Mouse (Mus musculus): ENCODE results near the gene Armc10. TPM values are rescaled to one million over a fixed set of nuclear protein-coding genes. Genes with fewer than 3 reads are reported as not detected.

Armc10 gene
- polyA plus RNA-seq, 1 experiment from 2014 or later, result 7.4 TPM

DNA sequence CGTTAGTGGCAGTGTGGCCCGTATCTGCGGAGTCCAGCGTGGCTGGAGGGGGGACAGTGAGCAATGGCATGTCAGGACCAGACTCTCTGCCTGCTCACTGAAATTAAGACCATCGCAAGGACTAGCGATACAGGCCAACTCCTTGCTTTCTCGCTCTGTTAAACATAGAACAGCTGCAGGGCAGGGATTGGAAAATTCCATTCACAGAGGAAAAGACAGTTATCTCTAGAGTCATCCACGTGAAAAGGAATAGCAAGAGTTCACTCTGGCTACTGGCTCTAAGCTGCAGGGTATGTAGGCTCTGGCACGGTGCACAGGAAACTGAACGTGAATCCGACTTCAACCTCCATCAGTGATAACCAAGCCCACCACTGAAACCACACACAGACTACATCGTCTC, 29.4 kb downstream of the Armc10 start:
- no peak overlapping the region for H3K4me2 ChIP-seq (ENCODE audit: low read depth, low read length)
- 86% methylated on average over 12 of the region's 12 CpGs for WGBS (ENCODE audit: insufficient replicate concordance)
- no peak for DNase-seq
- TF ChIP-seq CTCF (IDR thresholded peaks at IDR 0.05; ENCODE audit: low read depth) (no peak), EP300 (IDR thresholded peaks at IDR 0.05; ENCODE audit: low read depth) (no peak)
- no peak overlapping the region for H3K4me3 ChIP-seq (ENCODE audit: low read depth, low read length)
- no peak for ATAC-seq
- H3K27me3 ChIP-seq (ENCODE audit: insufficient read depth, low read length), result no peaks in the 10 kb centered on the region
- no peak overlapping the region for H3K9ac ChIP-seq (replicated peaks)
- no peaks in the 10 kb centered on the region for H3K36me3 ChIP-seq (replicated peaks; ENCODE audit: insufficient read depth, low read length)
- H3K9me3 ChIP-seq (ENCODE audit: low read length), result no peaks in the 10 kb centered on the region
- H3K4me1 ChIP-seq (ENCODE audit: insufficient read depth), result no peaks in the 10 kb centered on the region
- H3K27ac ChIP-seq (ENCODE audit: low read depth), result no peak overlapping the region

DNA sequence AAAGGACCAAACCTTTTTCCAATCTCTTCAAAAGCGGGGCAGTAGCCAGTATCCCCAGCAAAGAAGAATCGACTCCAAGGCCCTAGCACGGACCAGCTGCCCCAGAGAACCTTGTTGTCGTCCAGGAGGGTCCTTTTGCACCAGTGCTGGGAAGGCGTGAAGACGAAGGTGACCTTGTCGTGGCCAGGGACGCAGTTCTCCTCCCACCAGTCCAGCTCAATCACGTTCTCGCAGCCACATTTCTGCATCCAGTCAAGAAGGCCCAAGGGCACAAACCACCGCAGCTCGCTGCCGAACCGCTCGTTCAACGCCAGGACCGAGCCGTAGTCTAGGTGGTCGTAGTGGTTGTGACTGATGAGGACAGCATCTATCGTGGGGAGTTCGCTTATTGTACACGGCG, 29.9 kb downstream of the Armc10 start:
- TF ChIP-seq EP300 (IDR thresholded peaks at IDR 0.05; ENCODE audit: low read depth) (no peak), CTCF (IDR thresholded peaks at IDR 0.05; ENCODE audit: low read depth) (no peak)
- Histone ChIP-seq H3K4me2 (ENCODE audit: low read depth, low read length) (no peak overlapping the region), H3K9me3 (ENCODE audit: low read length) (no peaks in the 10 kb centered on the region), H3K9ac (replicated peaks) (no peak overlapping the region), H3K4me3 (ENCODE audit: low read depth, low read length) (no peak overlapping the region), H3K27ac (ENCODE audit: low read depth) (no peak overlapping the region), H3K36me3 (replicated peaks; ENCODE audit: insufficient read depth, low read length) (no peaks in the 10 kb centered on the region), H3K27me3 (ENCODE audit: insufficient read depth, low read length) (no peaks in the 10 kb centered on the region), H3K4me1 (ENCODE audit: insufficient read depth) (no peaks in the 10 kb centered on the region)
- ATAC-seq (no peak), DNase-seq (no peak)
- 90% methylated on average over 23 of the region's 23 CpGs for WGBS (ENCODE audit: insufficient replicate concordance)

DNA sequence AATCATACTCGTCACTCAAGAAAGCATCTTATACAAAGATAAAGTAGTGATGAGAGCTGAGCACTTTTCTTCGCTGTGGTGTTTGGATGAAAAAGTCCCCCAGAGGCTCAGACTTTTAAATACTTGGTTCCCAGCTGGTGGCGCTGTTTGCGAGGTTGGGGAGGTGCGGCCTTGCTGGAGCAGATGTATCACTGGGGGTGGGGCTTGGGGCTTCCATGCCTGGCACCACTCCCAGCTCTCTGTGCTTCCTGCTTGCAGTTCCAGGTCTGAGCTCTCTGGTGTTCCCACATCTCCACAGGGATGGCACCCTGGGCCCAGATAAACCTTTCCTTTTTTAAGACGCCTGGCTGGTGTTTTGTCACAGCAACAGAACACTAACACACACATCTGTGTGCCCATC, 32.3 kb downstream of the Armc10 start:
- no peaks in the 10 kb centered on the region for H3K4me1 ChIP-seq (ENCODE audit: insufficient read depth)
- H3K27ac ChIP-seq (ENCODE audit: low read depth), result no peak overlapping the region
- H3K9ac ChIP-seq (replicated peaks), result no peak overlapping the region
- DNase-seq (no peak), ATAC-seq (no peak)
- no peak overlapping the region for H3K4me3 ChIP-seq (ENCODE audit: low read depth, low read length)
- no peaks in the 10 kb centered on the region for H3K36me3 ChIP-seq (replicated peaks; ENCODE audit: insufficient read depth, low read length)
- no peak for TF ChIP-seq EP300 (IDR thresholded peaks at IDR 0.05; ENCODE audit: low read depth)
- TF ChIP-seq CTCF (IDR thresholded peaks at IDR 0.05; ENCODE audit: low read depth), result no peak
- 83% methylated on average over 6 of the region's 6 CpGs for WGBS (ENCODE audit: insufficient replicate concordance)
- no peak overlapping the region for H3K4me2 ChIP-seq (ENCODE audit: low read depth, low read length)
- no peaks in the 10 kb centered on the region for H3K9me3 ChIP-seq (ENCODE audit: low read length)
- no peaks in the 10 kb centered on the region for H3K27me3 ChIP-seq (ENCODE audit: insufficient read depth, low read length)

DNA sequence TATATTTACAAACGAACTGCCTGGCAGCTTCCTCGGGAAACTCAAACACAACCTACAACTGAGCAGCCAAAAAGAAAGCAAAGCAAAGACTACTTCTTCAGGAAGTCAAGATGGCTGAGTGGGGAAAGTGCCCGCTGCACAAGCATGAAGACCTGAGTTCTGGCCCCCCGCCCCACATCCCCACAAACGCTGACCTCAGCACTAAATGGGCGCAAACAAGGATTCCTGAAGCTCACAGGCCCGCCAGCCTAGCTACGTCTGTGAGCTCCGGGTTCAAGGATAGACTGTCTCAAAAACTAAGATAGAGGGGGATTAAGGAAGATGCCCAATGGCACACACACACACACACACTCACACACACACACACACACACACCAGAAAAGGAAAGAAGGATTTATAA, 32.8 kb downstream of the Armc10 start:
- H3K4me1 ChIP-seq (ENCODE audit: insufficient read depth), result no peaks in the 10 kb centered on the region
- no peak overlapping the region for H3K4me3 ChIP-seq (ENCODE audit: low read depth, low read length)
- no peaks in the 10 kb centered on the region for H3K9me3 ChIP-seq (ENCODE audit: low read length)
- ATAC-seq (no peak), DNase-seq (no peak)
- no peak overlapping the region for H3K9ac ChIP-seq (replicated peaks)
- no peaks in the 10 kb centered on the region for H3K36me3 ChIP-seq (replicated peaks; ENCODE audit: insufficient read depth, low read length)
- 80% methylated on average over 9 of the region's 9 CpGs for WGBS (ENCODE audit: insufficient replicate concordance)
- no peak overlapping the region for H3K27ac ChIP-seq (ENCODE audit: low read depth)
- no peaks in the 10 kb centered on the region for H3K27me3 ChIP-seq (ENCODE audit: insufficient read depth, low read length)
- TF ChIP-seq EP300 (IDR thresholded peaks at IDR 0.05; ENCODE audit: low read depth) (no peak), CTCF (IDR thresholded peaks at IDR 0.05; ENCODE audit: low read depth) (no peak)
- H3K4me2 ChIP-seq (ENCODE audit: low read depth, low read length), result no peak overlapping the region

DNA sequence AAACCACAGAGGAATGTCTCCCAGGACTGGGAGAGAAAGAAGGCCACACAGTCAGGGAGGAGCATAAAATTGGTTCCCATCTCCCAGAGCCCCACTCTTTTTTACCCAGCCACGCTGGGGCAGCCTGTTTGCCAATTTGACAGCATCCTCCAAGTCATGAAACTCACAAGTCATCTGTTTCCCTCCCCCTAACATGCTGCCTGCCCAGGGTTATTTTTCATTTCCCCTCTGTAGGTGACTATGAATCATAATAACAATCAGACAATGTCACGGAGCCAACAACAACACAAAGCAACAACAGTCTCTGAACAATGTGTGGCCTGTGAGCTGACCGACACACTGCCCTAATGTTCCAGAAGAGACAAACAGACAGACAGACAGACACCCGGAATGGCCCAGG, 34.4 kb downstream of the Armc10 start:
- WGBS (ENCODE audit: insufficient replicate concordance), result 67% methylated on average over 4 of the region's 4 CpGs
- H3K9me3 ChIP-seq (ENCODE audit: low read length), result no peaks in the 10 kb centered on the region
- H3K4me1 ChIP-seq (ENCODE audit: insufficient read depth), result no peaks in the 10 kb centered on the region
- ATAC-seq (no peak), DNase-seq (no peak)
- H3K36me3 ChIP-seq (replicated peaks; ENCODE audit: insufficient read depth, low read length), result no peaks in the 10 kb centered on the region
- H3K27ac ChIP-seq (ENCODE audit: low read depth), result no peak overlapping the region
- TF ChIP-seq CTCF (IDR thresholded peaks at IDR 0.05; ENCODE audit: low read depth) (no peak), EP300 (IDR thresholded peaks at IDR 0.05; ENCODE audit: low read depth) (no peak)
- no peaks in the 10 kb centered on the region for H3K27me3 ChIP-seq (ENCODE audit: insufficient read depth, low read length)
- H3K4me2 ChIP-seq (ENCODE audit: low read depth, low read length), result no peak overlapping the region
- H3K4me3 ChIP-seq (ENCODE audit: low read depth, low read length), result no peak overlapping the region
- no peak overlapping the region for H3K9ac ChIP-seq (replicated peaks)

DNA sequence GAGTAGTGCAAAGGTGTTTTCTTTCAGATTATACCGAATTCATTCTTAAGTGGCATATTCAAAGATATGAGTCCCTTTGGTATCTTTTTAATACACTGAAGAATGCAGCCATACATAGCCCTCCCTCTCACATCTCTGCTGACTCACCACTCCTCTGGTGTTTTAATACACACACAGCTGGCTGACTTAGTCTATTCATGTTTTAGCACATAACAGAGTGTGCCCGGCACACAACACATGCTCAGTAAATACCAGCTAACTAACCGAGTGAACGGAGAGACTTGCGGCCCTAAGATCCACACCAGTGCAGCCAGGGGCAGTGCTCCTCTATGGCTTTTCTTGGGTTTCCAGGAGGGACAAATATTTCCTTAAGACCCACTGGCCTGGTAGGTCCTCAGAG, 35.3 kb downstream of the Armc10 start:
- H3K4me3 ChIP-seq (ENCODE audit: low read depth, low read length), result no peak overlapping the region
- H3K9me3 ChIP-seq (ENCODE audit: low read length), result no peaks in the 10 kb centered on the region
- H3K27ac ChIP-seq (ENCODE audit: low read depth), result no peak overlapping the region
- no peak for ATAC-seq
- H3K36me3 ChIP-seq (replicated peaks; ENCODE audit: insufficient read depth, low read length), result no peaks in the 10 kb centered on the region
- H3K9ac ChIP-seq (replicated peaks), result no peak overlapping the region
- H3K4me1 ChIP-seq (ENCODE audit: insufficient read depth), result no peaks in the 10 kb centered on the region
- no peak for DNase-seq
- whole genome bisulfite sequencing (ENCODE audit: insufficient replicate concordance), result 66% methylated on average over 5 of the region's 5 CpGs
- H3K27me3 ChIP-seq (ENCODE audit: insufficient read depth, low read length), result no peaks in the 10 kb centered on the region
- no peak for TF ChIP-seq EP300 (IDR thresholded peaks at IDR 0.05; ENCODE audit: low read depth)
- TF ChIP-seq CTCF (IDR thresholded peaks at IDR 0.05; ENCODE audit: low read depth), result no peak
- no peak overlapping the region for H3K4me2 ChIP-seq (ENCODE audit: low read depth, low read length)

DNA sequence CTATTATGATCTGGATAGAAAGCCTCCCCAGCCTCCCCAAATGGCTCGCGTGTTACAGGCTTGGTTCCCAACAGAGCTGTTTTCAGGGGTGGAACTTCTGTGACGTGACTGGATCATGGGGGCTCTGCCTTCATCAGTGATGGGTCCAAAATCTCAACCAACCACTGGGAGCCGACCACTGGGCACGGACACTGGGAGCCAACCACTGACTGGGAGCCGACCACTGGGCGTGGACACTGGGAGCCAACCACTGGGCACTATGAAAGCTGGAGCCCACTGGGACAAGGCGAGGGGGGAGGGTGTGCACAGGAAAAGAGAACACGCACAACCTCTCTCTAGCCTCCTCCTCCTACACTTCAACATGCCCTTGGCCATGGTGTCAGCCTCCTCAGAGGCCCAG, 38.2 kb downstream of the Armc10 start:
- Histone ChIP-seq H3K27me3 (ENCODE audit: insufficient read depth, low read length) (no peaks in the 10 kb centered on the region), H3K4me2 (ENCODE audit: low read depth, low read length) (no peak overlapping the region), H3K4me3 (ENCODE audit: low read depth, low read length) (no peak overlapping the region), H3K27ac (ENCODE audit: low read depth) (no peak overlapping the region), H3K9ac (replicated peaks) (no peak overlapping the region), H3K9me3 (ENCODE audit: low read length) (no peaks in the 10 kb centered on the region), H3K4me1 (ENCODE audit: insufficient read depth) (no peaks in the 10 kb centered on the region), H3K36me3 (replicated peaks; ENCODE audit: insufficient read depth, low read length) (no peaks in the 10 kb centered on the region)
- ATAC-seq (no peak), DNase-seq (no peak)
- no peak for TF ChIP-seq CTCF (IDR thresholded peaks at IDR 0.05; ENCODE audit: low read depth)
- no peak for TF ChIP-seq EP300 (IDR thresholded peaks at IDR 0.05; ENCODE audit: low read depth)
- WGBS (ENCODE audit: insufficient replicate concordance), result 87% methylated on average over 9 of the region's 9 CpGs
